Mouse (Mus musculus) ES-Bruce4 (cell line): ENCODE data around the gene Slc25a35. TPM values are rescaled to one million over a fixed set of nuclear protein-coding genes. Genes with fewer than 3 reads are reported as not detected.

Source experiments
- H3K27ac ChIP-seq: 2 replicates; pipeline ENCODE4 v1.5.1; 2012; ENCODE audit warnings: low read length, inconsistent platforms; ENCODE audit not compliant: insufficient read depth
- H3K27me3 ChIP-seq: 2 replicates; pipeline ENCODE4 v1.6.1; 2012; ENCODE audit warnings: mild to moderate bottlenecking, low read length, inconsistent platforms; ENCODE audit not compliant: control insufficient read depth, poor library complexity, insufficient read depth, severe bottlenecking
- H3K36me3 ChIP-seq: 2 replicates; pipeline ENCODE4 v1.6.1; 2012; ENCODE audit warnings: inconsistent platforms, mild to moderate bottlenecking, low read length, moderate library complexity; ENCODE audit not compliant: control insufficient read depth, poor library complexity, insufficient read depth, severe bottlenecking
- H3K4me1 ChIP-seq: one replicate; pipeline ENCODE4 v1.8.1; 2011; ENCODE audit warnings: low read length; ENCODE audit not compliant: control insufficient read depth, insufficient read depth
- H3K4me3 ChIP-seq: 2 replicates; pipeline ENCODE4 v1.5.1; 2011; ENCODE audit warnings: low read depth, mild to moderate bottlenecking, low read length
- H3K9ac ChIP-seq: 2 replicates; pipeline ENCODE4 v1.6.1; 2012; ENCODE audit warnings: low read depth, mild to moderate bottlenecking, inconsistent platforms; ENCODE audit not compliant: poor library complexity, severe bottlenecking
- H3K9me3 ChIP-seq: replicated peaks from 2 replicates; pipeline ENCODE4 v1.6.1; 2012; ENCODE audit warnings: mild to moderate bottlenecking, low read length, inconsistent platforms; ENCODE audit not compliant: control insufficient read depth, poor library complexity, insufficient read depth, severe bottlenecking
- CTCF ChIP-seq: IDR thresholded peaks from one replicate; pipeline ENCODE4 v1.8.1; 2011; ENCODE audit warnings: low read depth, low read length
- EP300 ChIP-seq: IDR thresholded peaks from 2 replicates; pipeline ENCODE4 v1.6.1; 2011; ENCODE audit warnings: low read depth, low read length; ENCODE audit not compliant: insufficient read depth
- POLR2A ChIP-seq: IDR thresholded peaks from one replicate; pipeline ENCODE4 v1.8.1; 2011; ENCODE audit warnings: low read length; ENCODE audit not compliant: insufficient read depth
- polyA plus RNA-seq: library from polyadenylated mRNA; stranded (reverse); fragments of >200 nt; gene quantifications from 2 replicates; pipeline ENCODE4 v1.2.4, GENCODE M21; 2011; ENCODE audit warnings: low read depth; ENCODE audit not compliant: missing spikeins, insufficient read depth, insufficient read length

The Slc25a35 gene
- polyA plus RNA-seq, 1 experiment: 3.4 TPM

- Histone ChIP-seq H3K9me3 (no peaks in the 10 kb centered on the region), H3K4me3 (peak overlapping the region; percentile 98), H3K36me3 (peaks cover 2% of the 10 kb centered on the region; the same call in 1 of the 2 replicates), H3K9ac (peak overlapping the region; percentile 89), H3K4me1 (no peaks in the 10 kb centered on the region), H3K27ac (peak overlapping the region; percentile 72), H3K27me3 (no peaks in the 10 kb centered on the region)
- TF ChIP-seq CTCF (no peak), POLR2A (peak; percentile 49)
Measured at GRCm38 (mm10) chr11:69012071-69012601, 44.2 kb downstream of the Slc25a35 start.

GRCm38 (mm10) chr11:69015644-69016441 lies 47.9 kb downstream of the Slc25a35 start, which contains the start of gene Ctc1:
Gene Ctc1, plus strand, starts transcription at chr11:69015911.
- Histone ChIP-seq H3K4me3 (peak within 1 kb of the TSS; percentile 77), H3K9ac (peak within 1 kb of the TSS; percentile 90), H3K4me1 (no peaks in the 10 kb centered on the region), H3K27me3 (no peaks in the 10 kb centered on the region), H3K9me3 (no peaks in the 10 kb centered on the region), H3K36me3 (peaks cover 4% of the 10 kb centered on the region; the same call in 1 of the 2 replicates), H3K27ac (peak within 1 kb of the TSS; percentile 93)
- peak; percentile 98 for TF ChIP-seq POLR2A
- TF ChIP-seq EP300: 0 out of 2 replicates have a peak, but pooled peaks have one; percentile 41
- TF ChIP-seq CTCF: no peak

DNA sequence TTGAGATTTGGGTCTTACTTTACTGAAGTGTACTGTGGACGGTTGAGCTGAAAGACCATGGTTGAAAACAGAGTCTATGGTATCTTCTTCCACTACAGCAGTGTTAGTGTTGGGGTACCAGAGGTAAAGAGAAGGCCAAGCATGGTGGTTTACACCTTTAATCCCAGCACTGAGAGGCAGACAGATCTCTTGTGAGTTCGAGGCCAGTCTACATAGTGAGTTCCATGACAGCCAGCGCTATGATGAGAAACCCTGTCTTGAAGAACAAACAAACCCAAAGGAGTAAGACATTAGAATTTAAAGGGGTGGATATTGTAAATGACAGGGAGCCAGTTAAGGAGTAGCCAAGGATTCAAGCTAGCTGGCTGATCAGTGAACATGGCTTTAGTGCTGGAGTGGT lies 48.8 kb downstream of the Slc25a35 start:
- H3K36me3 ChIP-seq: peaks cover 13% of the 10 kb centered on the region
- H3K9ac ChIP-seq: peak overlapping the region; percentile 90
- H3K27ac ChIP-seq: peak overlapping the region; percentile 93
- H3K4me3 ChIP-seq: peak overlapping the region; percentile 77
- no peaks in the 10 kb centered on the region for H3K9me3 ChIP-seq
- H3K27me3 ChIP-seq: no peaks in the 10 kb centered on the region
- no peaks in the 10 kb centered on the region for H3K4me1 ChIP-seq
- TF ChIP-seq EP300 (no peak), POLR2A (no peak), CTCF (no peak)

- no peaks in the 10 kb centered on the region for H3K9me3 ChIP-seq
- no peak overlapping the region for H3K27ac ChIP-seq
- no peaks in the 10 kb centered on the region for H3K27me3 ChIP-seq
- H3K36me3 ChIP-seq: peaks cover 50% of the 10 kb centered on the region
- TF ChIP-seq POLR2A (no peak), EP300 (no peak), CTCF (no peak)
- no peak overlapping the region for H3K9ac ChIP-seq
- H3K4me1 ChIP-seq: no peaks in the 10 kb centered on the region
- H3K4me3 ChIP-seq: no peak overlapping the region
Measured at GRCm38 (mm10) chr11:69020691-69021090, 52.8 kb downstream of the Slc25a35 start.

Other genes starting within 250 kb of the Slc25a35 start
- gene Ndel1, start 96.3 kb upstream of the Slc25a35 start, polyA plus RNA-seq: 59.3 and 71.7 TPM in 2 replicates
- not detected in 2 replicates for gene Rnf222, start 79.6 kb upstream of the Slc25a35 start, polyA plus RNA-seq
- 4,511 and 5,371 TPM in 2 replicates for gene Rpl26, start 66.5 kb upstream of the Slc25a35 start, polyA plus RNA-seq
- not detected in 2 replicates for gene Odf4, start 41.0 kb upstream of the Slc25a35 start, polyA plus RNA-seq
- 2.6 and 3.7 TPM in 2 replicates for gene Arhgef15, start 10.7 kb upstream of the Slc25a35 start, polyA plus RNA-seq
- 70.3 and 98.6 TPM in 2 replicates for gene Rangrf, start 7.1 kb downstream of the Slc25a35 start, polyA plus RNA-seq
- 79.6 and 85.3 TPM in 2 replicates for gene Pfas, start 40.3 kb downstream of the Slc25a35 start, polyA plus RNA-seq
- 164 and 169 TPM in 2 replicates for gene Ctc1, start 47.8 kb downstream of the Slc25a35 start, polyA plus RNA-seq
- 108 and 121 TPM in 2 replicates for gene Aurkb, start 77.5 kb downstream of the Slc25a35 start, polyA plus RNA-seq
- gene Borcs6, start 91.6 kb downstream of the Slc25a35 start, polyA plus RNA-seq: 4.0 and 7.0 TPM in 2 replicates
- gene Tmem107, start 102.7 kb downstream of the Slc25a35 start, polyA plus RNA-seq: 17.1 and 24.7 TPM in 2 replicates
- gene Vamp2, start 120.4 kb downstream of the Slc25a35 start, polyA plus RNA-seq: 39.5 and 41.6 TPM in 2 replicates
- 25.0 and 29.3 TPM in 2 replicates for gene Per1, start 127.1 kb downstream of the Slc25a35 start, polyA plus RNA-seq
- gene Hes7, start 152.3 kb downstream of the Slc25a35 start, polyA plus RNA-seq: not detected in 2 replicates
- not detected in 2 replicates for gene 9130213A22Rik, start 154.5 kb downstream of the Slc25a35 start, polyA plus RNA-seq
- 1.7 and 2.0 TPM in 2 replicates for gene Aloxe3, start 157.8 kb downstream of the Slc25a35 start, polyA plus RNA-seq
- gene Alox12b, start 188.9 kb downstream of the Slc25a35 start, polyA plus RNA-seq: 0.27 TPM in 1 of 2 replicates, not detected in the other
- gene Alox8, start 229.7 kb downstream of the Slc25a35 start, polyA plus RNA-seq: not detected in 2 replicates